Mouse (Mus musculus) bone marrow macrophage, adult 2 months (primary cell): ENCODE results near the gene Nup107.

ENCODE experiments used
- CTCF ChIP-seq: IDR thresholded peaks from 2 replicates; pipeline ENCODE4 v1.5.1; 2012; ENCODE audit warnings: low read depth, mild to moderate bottlenecking, low read length, moderate library complexity
- POLR2A ChIP-seq: IDR thresholded peaks from 2 replicates; pipeline ENCODE4 v1.6.1; 2012; ENCODE audit warnings: mild to moderate bottlenecking, low read depth, low read length, borderline replicate concordance

DNA sequence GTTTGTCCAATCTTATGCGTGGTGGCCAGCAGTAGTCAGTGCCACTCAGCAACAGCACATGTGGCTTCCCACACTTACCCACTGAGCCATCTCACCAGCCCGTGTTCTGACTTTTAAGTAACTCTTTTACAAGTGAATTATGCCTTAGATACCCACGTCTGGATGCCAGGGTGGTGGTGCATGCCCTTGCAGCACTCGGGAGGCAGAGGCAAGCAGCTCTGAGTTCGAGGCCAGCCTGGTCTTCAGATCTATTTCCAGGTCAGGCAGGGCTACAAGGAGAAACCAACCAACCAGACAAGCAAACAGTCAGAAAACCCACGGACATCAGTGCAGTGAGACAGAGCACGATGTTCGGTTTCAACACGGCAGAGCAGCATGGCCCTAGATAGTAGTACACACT lies 9.4 kb upstream of the Nup107 start:
- TF ChIP-seq POLR2A (no peak), CTCF (no peak)
